Mouse (Mus musculus) limb, embryonic 11.5 days (tissue): ENCODE data around the gene Sdsl. TPM values are rescaled to one million over a fixed set of nuclear protein-coding genes. Genes with fewer than 3 reads are reported as not detected.

Source experiments
- polyA plus RNA-seq: library from polyadenylated mRNA; unstranded; fragments of >200 nt; fragmentation: Nextera tagmentation; extraction: Ambion mirVana; gene quantifications from 2 replicates; pipeline ENCODE4 v1.2.1, GENCODE M21; 2014

The Sdsl gene
- polyA plus RNA-seq, 1 experiment from 2014 or later: 4.0 TPM

Other genes with a start within 250 kb of the Sdsl start
- not detected in 2 replicates for gene Lhx5, start 41.1 kb downstream of the Sdsl start, polyA plus RNA-seq
- not detected in 2 replicates for gene Sds, start 3.7 kb upstream of the Sdsl start, polyA plus RNA-seq
- 29.2 and 29.8 TPM in 2 replicates for gene Plbd2, start 30.8 kb upstream of the Sdsl start, polyA plus RNA-seq
- gene Slc8b1, start 38.4 kb upstream of the Sdsl start, polyA plus RNA-seq: 1.6 and 2.7 TPM in 2 replicates
- 13.9 and 15.2 TPM in 2 replicates for gene Tpcn1, start 115.9 kb upstream of the Sdsl start, polyA plus RNA-seq
- gene Iqcd, start 116.2 kb upstream of the Sdsl start, polyA plus RNA-seq: 0.27 and 0.40 TPM in 2 replicates
- 11.6 and 13.5 TPM in 2 replicates for gene Rita1, start 139.8 kb upstream of the Sdsl start, polyA plus RNA-seq
- 33.1 and 33.5 TPM in 2 replicates for gene Ddx54, start 139.9 kb upstream of the Sdsl start, polyA plus RNA-seq
- not detected in 2 replicates for gene Cfap73, start 161.4 kb upstream of the Sdsl start, polyA plus RNA-seq
- 0.16 and 0.48 TPM in 2 replicates for gene Rasal1, start 176.0 kb upstream of the Sdsl start, polyA plus RNA-seq
- 3.0 and 3.5 TPM in 2 replicates for gene Dtx1, start 239.1 kb upstream of the Sdsl start, polyA plus RNA-seq